Mouse (Mus musculus) embryo, embryonic 9.5 days (tissue): ENCODE results near the gene C1qtnf4.

Source experiments
- DNase-seq: peaks from one replicate; pipeline ENCODE4 v3.0.0-alpha.2; 2017; ENCODE audit errors: extremely low spot score

Gene C1qtnf4

DNA sequence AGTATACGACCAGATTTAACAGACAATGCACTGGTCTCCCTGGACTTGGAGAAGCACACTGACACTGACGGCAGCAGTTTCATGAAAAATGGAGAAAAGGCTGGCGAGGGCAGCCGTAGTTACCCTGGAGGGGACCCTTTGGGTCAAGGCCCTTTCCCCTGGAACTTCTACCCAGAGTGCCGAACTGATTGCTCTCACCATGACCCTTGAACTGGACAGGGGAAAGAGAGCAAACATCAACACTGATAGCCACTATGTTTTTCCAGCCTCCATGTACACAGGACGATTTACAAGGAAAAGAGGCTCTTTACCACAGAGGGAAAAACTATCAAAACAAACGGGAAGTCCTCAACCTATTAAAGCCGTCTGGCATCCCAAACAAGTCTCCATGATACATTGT, 46.2 kb downstream of the C1qtnf4 start:
- no peak for DNase-seq

DNA sequence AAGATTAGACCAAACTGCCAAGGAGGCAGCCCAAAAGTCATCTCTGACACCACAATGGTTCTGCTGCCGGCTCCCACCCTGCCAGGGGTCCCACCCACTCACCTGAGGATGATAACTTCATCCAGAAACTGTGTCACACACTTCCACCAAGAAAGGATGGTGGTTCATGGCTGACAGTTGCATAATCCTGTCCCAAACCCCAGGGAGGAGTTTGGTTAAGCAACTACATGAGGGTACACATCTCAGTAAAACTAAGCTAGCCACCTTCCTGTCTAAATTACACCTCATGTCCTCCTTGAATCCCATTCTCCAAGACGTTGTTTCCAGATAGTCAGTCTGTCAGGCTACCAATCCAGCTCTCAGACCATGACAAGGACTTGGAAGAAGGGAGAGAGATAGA, 46.6 kb downstream of the C1qtnf4 start:
- DNase-seq: no peak

DNA sequence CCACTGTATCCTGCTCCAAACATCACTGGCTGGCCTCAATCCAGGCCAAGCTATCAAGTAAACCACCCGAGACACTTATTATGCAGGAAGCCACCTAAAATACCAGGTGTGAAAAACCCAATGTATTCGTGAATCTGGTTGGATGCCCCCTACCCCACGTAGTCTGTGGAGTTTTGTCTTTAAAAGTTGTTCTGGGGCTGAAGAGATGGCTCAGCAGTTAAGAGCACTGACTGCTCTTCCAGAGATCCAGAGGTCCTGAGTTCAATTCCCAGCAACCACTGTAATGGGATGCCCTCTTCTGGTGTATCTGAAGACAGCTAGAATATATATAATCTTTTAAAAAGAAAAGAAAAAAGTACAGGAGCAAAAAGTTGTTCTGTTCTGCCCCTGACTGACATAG, 52.7 kb downstream of the C1qtnf4 start:
- DNase-seq: no peak

DNA sequence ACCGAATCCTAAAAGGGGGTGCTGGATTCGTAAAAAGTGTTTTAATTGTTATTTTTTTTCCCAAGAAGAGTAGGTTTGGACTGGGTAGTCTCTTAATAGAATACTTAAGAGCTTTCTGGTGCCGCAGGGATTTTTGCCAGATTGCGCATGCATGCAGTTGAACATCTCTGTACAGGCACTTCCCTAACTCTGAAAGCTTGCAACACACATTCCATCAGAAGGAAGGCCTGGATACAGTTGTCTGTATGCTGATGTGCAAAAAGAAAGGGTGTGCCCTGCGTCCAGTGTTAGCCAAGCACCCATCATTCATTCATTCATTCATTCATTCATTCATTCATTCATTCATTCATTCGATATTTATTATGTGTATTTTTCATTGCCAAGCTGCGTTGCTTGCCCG, 54.1 kb downstream of the C1qtnf4 start:
- DNase-seq: no peak
